Mouse (Mus musculus) liver, postnatal 0 days (tissue): ENCODE results near the gene Pitpnm2.

Experiments
- CTCF ChIP-seq: sonication (generic); IDR thresholded peaks from 2 replicates; pipeline ENCODE4 v1.5.1; 2016; ENCODE audit warnings: antibody characterized with exemption, low read depth
- EP300 ChIP-seq: IDR thresholded peaks from 2 replicates; pipeline ENCODE4 v1.6.1; 2016; ENCODE audit warnings: antibody characterized with exemption, low read depth, mild to moderate bottlenecking

GRCm38 (mm10) chr5:124263246-124263645 is 13.7 kb upstream of the Pitpnm2 start:
- TF ChIP-seq CTCF, result no peak
- no peak for TF ChIP-seq EP300
